Mouse (Mus musculus): ENCODE data around the gene Tsks. TPM values are rescaled to one million over a fixed set of nuclear protein-coding genes. Genes with fewer than 3 reads are reported as not detected.

Gene Tsks
- polyA plus RNA-seq, 1 experiment: not detected

- H3ac ChIP-seq (ENCODE audit: control insufficient read depth, insufficient read length): no peak overlapping the region
- no peaks in the 10 kb centered on the region for H3K79me2 ChIP-seq (ENCODE audit: control insufficient read depth, insufficient read depth)
- H3K27me3 ChIP-seq (ENCODE audit: control insufficient read depth, insufficient read depth, insufficient read length): no peaks in the 10 kb centered on the region
- TF ChIP-seq USF1 (IDR thresholded peaks at IDR 0.05; ENCODE audit: low read depth) (no peak), MAX (IDR thresholded peaks at IDR 0.05; ENCODE audit: low read depth) (no peak), SRF (IDR thresholded peaks at IDR 0.05; ENCODE audit: control insufficient read depth, insufficient read length, low read depth) (no peak), REST (IDR thresholded peaks at IDR 0.05; ENCODE audit: insufficient read depth, insufficient read length) (no peak), MYOD1 (IDR thresholded peaks at IDR 0.05; ENCODE audit: control insufficient read depth in 1 of 3, insufficient read length in 2 of 3, low read depth in 2 of 3) (no peak), CEBPB (IDR thresholded peaks at IDR 0.05; ENCODE audit: insufficient read depth, poor library complexity, severe bottlenecking) (no peak), POLR2A (IDR thresholded peaks at IDR 0.05; ENCODE audit: insufficient read length, low read depth) (no peak), TCF3 (IDR thresholded peaks at IDR 0.05; ENCODE audit: insufficient read length, low read depth) (no peak), E2F4 (IDR thresholded peaks at IDR 0.05; ENCODE audit: insufficient read depth) (no peak), TCF12 (IDR thresholded peaks at IDR 0.05; ENCODE audit: insufficient read depth, poor library complexity, severe bottlenecking) (no peak)
- no peak overlapping the region for H3K4me2 ChIP-seq (ENCODE audit: low read depth)
- H3K36me3 ChIP-seq (ENCODE audit: control insufficient read depth, insufficient read depth): no peaks in the 10 kb centered on the region
- H3K4me3 ChIP-seq: no peak overlapping the region
These were observed 23.0 kb downstream of the Tsks start for GRCm38 (mm10) chr7:44965975-44966374.

- Histone ChIP-seq H3K36me3 (ENCODE audit: control insufficient read depth, insufficient read depth) (no peaks in the 10 kb centered on the region), H3ac (ENCODE audit: control insufficient read depth, insufficient read length) (no peak overlapping the region), H3K79me2 (ENCODE audit: control insufficient read depth, insufficient read depth) (no peaks in the 10 kb centered on the region), H3K4me2 (ENCODE audit: low read depth) (no peak overlapping the region), H3K4me3 (no peak overlapping the region), H3K27me3 (ENCODE audit: control insufficient read depth, insufficient read depth, insufficient read length) (no peaks in the 10 kb centered on the region)
- no peak for TF ChIP-seq USF1 (IDR thresholded peaks at IDR 0.05; ENCODE audit: low read depth)
- no peak for TF ChIP-seq MYOD1 (IDR thresholded peaks at IDR 0.05; ENCODE audit: control insufficient read depth in 1 of 3, insufficient read length in 2 of 3, low read depth in 2 of 3)
- no peak for TF ChIP-seq E2F4 (IDR thresholded peaks at IDR 0.05; ENCODE audit: insufficient read depth)
- TF ChIP-seq MYOG (IDR thresholded peaks at IDR 0.05; ENCODE audit: control insufficient read depth in 1 of 3, insufficient read depth in 1 of 3, insufficient read length in 2 of 3, low read depth in 2 of 3): no peak
- TF ChIP-seq MAX (IDR thresholded peaks at IDR 0.05; ENCODE audit: low read depth): no peak
- TF ChIP-seq REST (IDR thresholded peaks at IDR 0.05; ENCODE audit: insufficient read depth, insufficient read length): no peak
- TF ChIP-seq CEBPB (IDR thresholded peaks at IDR 0.05; ENCODE audit: insufficient read depth, poor library complexity, severe bottlenecking): no peak
- no peak for TF ChIP-seq SRF (IDR thresholded peaks at IDR 0.05; ENCODE audit: control insufficient read depth, insufficient read length, low read depth)
- TF ChIP-seq POLR2A (IDR thresholded peaks at IDR 0.05; ENCODE audit: insufficient read length, low read depth): no peak
- TF ChIP-seq POLR2AphosphoS2 (IDR thresholded peaks at IDR 0.05; ENCODE audit: insufficient read length, low read depth): no peak
- no peak for TF ChIP-seq TCF12 (IDR thresholded peaks at IDR 0.05; ENCODE audit: insufficient read depth, poor library complexity, severe bottlenecking)
- no peak for TF ChIP-seq TCF3 (IDR thresholded peaks at IDR 0.05; ENCODE audit: insufficient read length, low read depth)
These were observed 23.6 kb downstream of the Tsks start for GRCm38 (mm10) chr7:44966638-44967037.

- H3K36me3 ChIP-seq (ENCODE audit: control insufficient read depth, insufficient read depth): no peaks in the 10 kb centered on the region
- no peaks in the 10 kb centered on the region for H3K27me3 ChIP-seq (ENCODE audit: control insufficient read depth, insufficient read depth, insufficient read length)
- no peak for TF ChIP-seq POLR2A (IDR thresholded peaks at IDR 0.05; ENCODE audit: insufficient read length, low read depth)
- TF ChIP-seq TCF3 (IDR thresholded peaks at IDR 0.05; ENCODE audit: insufficient read length, low read depth): no peak
- no peak for TF ChIP-seq MYOD1 (IDR thresholded peaks at IDR 0.05; ENCODE audit: control insufficient read depth in 1 of 3, insufficient read length in 2 of 3, low read depth in 2 of 3)
- no peak for TF ChIP-seq E2F4 (IDR thresholded peaks at IDR 0.05; ENCODE audit: insufficient read depth)
- no peak for TF ChIP-seq REST (IDR thresholded peaks at IDR 0.05; ENCODE audit: insufficient read depth, insufficient read length)
- TF ChIP-seq POLR2AphosphoS2 (IDR thresholded peaks at IDR 0.05; ENCODE audit: insufficient read length, low read depth): no peak
- no peak for TF ChIP-seq SRF (IDR thresholded peaks at IDR 0.05; ENCODE audit: control insufficient read depth, insufficient read length, low read depth)
- TF ChIP-seq MAX (IDR thresholded peaks at IDR 0.05; ENCODE audit: low read depth): no peak
- TF ChIP-seq CEBPB (IDR thresholded peaks at IDR 0.05; ENCODE audit: insufficient read depth, poor library complexity, severe bottlenecking): no peak
- TF ChIP-seq USF1 (IDR thresholded peaks at IDR 0.05; ENCODE audit: low read depth): no peak
- TF ChIP-seq MYOG (IDR thresholded peaks at IDR 0.05; ENCODE audit: control insufficient read depth in 1 of 3, insufficient read depth in 1 of 3, insufficient read length in 2 of 3, low read depth in 2 of 3): no peak
- no peak for TF ChIP-seq TCF12 (IDR thresholded peaks at IDR 0.05; ENCODE audit: insufficient read depth, poor library complexity, severe bottlenecking)
- H3K4me2 ChIP-seq (ENCODE audit: low read depth): no peak overlapping the region
- H3ac ChIP-seq (ENCODE audit: control insufficient read depth, insufficient read length): no peak overlapping the region
- H3K79me2 ChIP-seq (ENCODE audit: control insufficient read depth, insufficient read depth): no peaks in the 10 kb centered on the region
- no peak overlapping the region for H3K4me3 ChIP-seq
These were observed 27.3 kb downstream of the Tsks start for GRCm38 (mm10) chr7:44970231-44970691.

GRCm38 (mm10) chr7:44971142-44971541 is 28.1 kb downstream of the Tsks start:
- no peak overlapping the region for H3K4me3 ChIP-seq
- H3K79me2 ChIP-seq (ENCODE audit: control insufficient read depth, insufficient read depth): no peaks in the 10 kb centered on the region
- H3K27me3 ChIP-seq (ENCODE audit: control insufficient read depth, insufficient read depth, insufficient read length): no peaks in the 10 kb centered on the region
- H3K4me2 ChIP-seq (ENCODE audit: low read depth): no peak overlapping the region
- H3K36me3 ChIP-seq (ENCODE audit: control insufficient read depth, insufficient read depth): no peaks in the 10 kb centered on the region
- no peak overlapping the region for H3ac ChIP-seq (ENCODE audit: control insufficient read depth, insufficient read length)
- TF ChIP-seq SRF (IDR thresholded peaks at IDR 0.05; ENCODE audit: control insufficient read depth, insufficient read length, low read depth) (no peak), TCF12 (IDR thresholded peaks at IDR 0.05; ENCODE audit: insufficient read depth, poor library complexity, severe bottlenecking) (no peak), E2F4 (IDR thresholded peaks at IDR 0.05; ENCODE audit: insufficient read depth) (no peak), POLR2A (IDR thresholded peaks at IDR 0.05; ENCODE audit: insufficient read length, low read depth) (no peak), CEBPB (IDR thresholded peaks at IDR 0.05; ENCODE audit: insufficient read depth, poor library complexity, severe bottlenecking) (no peak), POLR2AphosphoS2 (IDR thresholded peaks at IDR 0.05; ENCODE audit: insufficient read length, low read depth) (no peak), USF1 (IDR thresholded peaks at IDR 0.05; ENCODE audit: low read depth) (no peak), MAX (IDR thresholded peaks at IDR 0.05; ENCODE audit: low read depth) (no peak), MYOD1 (IDR thresholded peaks at IDR 0.05; ENCODE audit: control insufficient read depth in 1 of 3, insufficient read length in 2 of 3, low read depth in 2 of 3) (no peak)

All from myocyte (in vitro differentiated cells).